Mouse (Mus musculus) testis, adult 2 months (tissue): Measurements from ENCODE around the gene Hagh.

ENCODE experiments used
- CTCF ChIP-seq: fragments of 200-500 bp; IDR thresholded peaks from 2 replicates; pipeline ENCODE4 v1.5.1; 2012; ENCODE audit warnings: low read depth, mild to moderate bottlenecking, inconsistent platforms, low read length, moderate library complexity; ENCODE audit not compliant: control insufficient read depth, insufficient read depth, insufficient replicate concordance
- POLR2A ChIP-seq: fragments of 200-500 bp; IDR thresholded peaks from 2 replicates; pipeline ENCODE4 v1.6.1; 2012; ENCODE audit warnings: low read depth, mild to moderate bottlenecking, inconsistent platforms, low read length, moderate library complexity; ENCODE audit not compliant: control insufficient read depth

DNA sequence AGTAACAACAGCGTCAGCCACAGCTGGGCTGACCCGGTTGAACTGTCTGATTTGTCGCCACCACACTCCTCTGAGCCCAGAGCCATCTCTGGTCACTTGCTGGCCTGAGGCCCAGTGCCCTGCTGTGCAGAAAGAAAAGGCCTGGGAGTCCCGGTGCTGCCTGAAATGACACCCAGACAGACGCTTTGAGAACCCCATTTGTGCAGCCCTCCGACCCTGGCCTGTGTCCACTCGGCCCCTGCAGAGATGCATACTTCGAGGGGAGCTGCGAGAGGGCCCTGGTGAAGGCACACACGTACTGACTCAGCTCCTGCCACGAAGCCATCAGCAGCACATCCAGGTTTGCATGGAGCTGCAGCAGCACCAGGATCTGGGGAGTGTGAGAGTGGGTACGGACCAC is 52.8 kb downstream of the Hagh start:
- TF ChIP-seq CTCF (no peak), POLR2A (no peak)
